Mouse (Mus musculus) layer of hippocampus, postnatal 36 days (tissue): ENCODE data around the gene Bdkrb2. TPM values are rescaled to one million over a fixed set of nuclear protein-coding genes. Genes with fewer than 3 reads are reported as not detected.

ENCODE experiments used
- DNase-seq, 2 experiments: peaks; one replicate each; pipeline ENCODE4 v3.0.0; 2022
- total RNA-seq, 2 experiments: library from RNA; stranded (reverse); gene quantifications; 2 replicates each; pipeline ENCODE4 v1.2.3; 2021

Bdkrb2 gene
- total RNA-seq, 2 experiments from 2014 or later, result 0.20 to 0.35 TPM

DNA sequence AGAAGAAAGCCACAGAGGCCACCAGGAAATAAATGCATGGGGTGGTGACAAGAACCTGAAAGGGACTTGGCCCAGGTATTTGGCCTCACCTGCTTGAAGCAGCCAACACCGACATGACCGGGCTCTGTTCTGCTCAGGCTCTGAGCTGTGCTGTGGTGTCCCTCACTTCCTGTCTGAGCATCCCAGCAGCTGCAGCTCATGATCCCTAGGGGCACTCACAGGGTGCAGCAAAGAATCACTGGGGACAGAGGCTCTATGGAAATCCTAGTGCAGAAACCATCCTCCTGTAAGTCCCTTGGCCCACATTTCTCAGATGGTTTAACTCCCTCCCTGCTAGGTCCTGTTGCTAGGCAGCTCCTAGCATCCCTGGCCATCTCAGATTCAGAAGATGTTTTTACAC lies 15.9 kb upstream of the Bdkrb2 start:
- DNase-seq, result no peak

DNA sequence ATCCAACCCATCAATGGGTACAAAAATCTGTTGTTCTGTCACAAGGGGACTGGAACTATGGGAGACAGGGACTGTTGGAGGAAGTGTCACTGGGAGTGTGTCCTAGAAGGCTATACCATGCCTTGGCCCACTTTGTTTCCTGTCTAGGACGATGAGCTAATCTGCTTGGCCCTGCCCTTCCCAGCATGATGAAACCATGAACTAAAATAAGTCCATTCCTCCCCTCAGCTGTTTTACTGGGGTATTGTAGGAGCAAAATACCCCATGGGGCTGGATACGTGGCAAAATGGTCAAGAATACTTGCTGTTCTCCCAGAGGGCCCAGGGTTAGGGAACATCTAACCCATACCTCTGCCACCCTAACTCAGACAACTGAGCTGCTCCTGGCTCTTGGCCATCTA lies 15.0 kb upstream of the Bdkrb2 start:
- no peak for DNase-seq

DNA sequence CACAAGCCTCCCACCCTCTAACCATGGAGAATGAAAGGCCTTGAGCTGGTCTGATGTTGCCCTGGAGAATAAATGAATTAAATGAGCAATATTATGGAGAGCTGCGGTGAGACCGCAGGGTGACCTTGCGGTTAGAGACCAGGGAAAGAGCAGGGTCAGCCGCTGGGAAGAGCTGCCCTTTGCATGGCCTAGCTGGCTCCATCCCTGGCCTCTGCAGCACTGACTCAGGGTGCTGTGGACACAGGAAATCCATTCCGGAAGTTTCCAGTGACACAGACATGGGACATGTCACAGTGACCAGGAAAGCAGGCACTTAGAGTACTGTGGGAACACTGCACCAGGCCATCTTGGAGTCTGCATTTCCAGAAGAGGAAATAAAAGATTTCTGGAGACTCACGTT lies 14.1 kb upstream of the Bdkrb2 start:
- no peak for DNase-seq

DNA sequence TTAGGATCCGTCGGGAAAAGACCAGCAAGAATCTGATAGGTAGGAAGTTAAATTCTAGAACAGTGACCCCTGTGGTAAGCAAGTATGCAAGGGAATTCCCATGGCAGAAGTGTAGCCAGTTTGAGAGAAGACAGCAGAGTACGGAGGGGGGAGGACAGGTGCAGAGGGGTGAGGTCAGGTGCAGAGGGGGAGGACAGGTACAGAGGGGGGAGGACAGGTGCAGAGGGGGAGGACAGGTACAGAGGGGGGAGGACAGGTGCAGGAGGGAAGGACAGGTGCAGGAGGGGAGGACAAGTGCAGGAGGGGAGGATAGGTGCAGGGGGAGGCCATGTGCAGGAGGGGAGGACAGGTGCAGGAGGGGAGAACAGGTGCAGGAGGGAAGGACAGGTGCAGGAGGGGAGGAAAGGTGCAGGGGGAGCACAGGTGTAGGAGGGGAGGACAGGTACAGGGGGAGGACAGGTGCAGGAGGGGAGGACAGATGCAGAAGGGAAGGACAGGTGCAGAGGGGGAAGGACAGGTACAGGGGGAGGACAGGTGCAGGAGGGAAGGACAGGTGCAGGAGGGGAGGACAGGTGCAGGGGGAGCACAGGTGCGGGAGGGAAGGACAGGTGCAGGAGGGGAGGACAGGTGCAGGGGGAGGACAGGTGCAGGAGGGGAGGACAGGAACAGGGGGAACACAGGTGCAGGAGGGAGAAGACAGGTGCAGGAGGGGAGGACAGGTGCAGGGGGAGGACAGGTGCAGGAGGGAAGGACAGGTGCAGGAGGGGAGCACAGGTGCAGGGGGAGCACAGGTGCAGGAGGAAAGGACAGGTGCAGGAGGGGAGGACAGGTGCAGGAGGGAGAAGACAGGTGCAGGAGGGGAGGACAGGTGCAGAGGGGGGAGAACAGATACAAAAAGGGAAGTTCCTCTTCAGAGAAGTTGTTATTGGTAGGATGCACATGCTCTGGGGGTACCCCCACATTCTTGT lies 12.9 kb upstream of the Bdkrb2 start:
- no peak for DNase-seq

DNA sequence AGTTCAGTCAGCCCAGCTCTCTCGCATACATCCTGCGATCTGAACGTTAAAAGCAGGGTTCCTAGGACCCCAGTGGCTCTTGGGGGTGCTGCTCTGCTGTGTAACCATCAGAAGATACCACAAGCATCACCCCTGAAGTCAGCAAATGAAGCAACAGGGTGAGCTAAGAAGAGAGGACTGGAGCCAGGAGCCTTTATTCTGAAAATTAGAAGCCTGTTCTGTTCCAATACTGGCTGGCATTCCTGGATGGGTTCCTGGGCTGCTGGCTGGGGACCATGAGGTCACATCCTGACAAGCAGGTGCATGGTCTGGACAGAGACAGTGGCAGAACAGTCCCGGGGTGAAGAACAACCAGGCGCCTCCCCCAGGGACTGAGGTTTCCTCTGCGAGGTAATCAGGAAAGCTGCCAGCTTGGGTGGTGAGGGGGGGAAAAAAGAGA lies 11.5 kb upstream of the Bdkrb2 start:
- no peak for DNase-seq

DNA sequence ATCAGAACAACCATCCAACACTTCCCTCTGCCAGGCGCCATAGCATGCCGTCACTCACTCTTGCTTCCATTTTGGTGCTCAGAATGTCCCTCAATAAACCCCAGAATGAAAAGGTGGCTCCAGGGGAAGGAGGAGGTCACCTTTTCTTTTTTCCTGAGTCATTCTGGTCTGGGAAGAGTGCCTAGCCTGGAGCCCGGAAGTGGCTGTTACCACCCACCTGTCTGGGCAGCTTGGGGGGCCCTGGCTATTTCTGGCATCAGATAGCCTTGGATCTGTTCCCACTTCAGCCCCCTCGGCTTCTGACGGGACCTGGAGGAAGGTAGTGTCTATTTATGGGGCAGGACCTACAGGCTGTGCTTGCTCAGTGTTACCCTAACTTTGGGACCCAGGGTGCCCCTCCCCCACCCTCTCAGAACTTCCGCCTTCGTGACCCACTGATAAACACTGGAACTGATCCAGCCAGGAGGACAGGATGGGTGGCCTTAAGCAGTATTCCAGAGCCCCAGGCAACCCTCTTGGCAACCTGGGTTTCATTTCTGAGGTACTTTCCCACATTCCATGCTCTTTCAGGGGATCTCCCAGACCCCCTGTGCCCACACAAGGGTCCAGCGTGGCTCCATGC lies 8.8 kb upstream of the Bdkrb2 start:
- no peak for DNase-seq

DNA sequence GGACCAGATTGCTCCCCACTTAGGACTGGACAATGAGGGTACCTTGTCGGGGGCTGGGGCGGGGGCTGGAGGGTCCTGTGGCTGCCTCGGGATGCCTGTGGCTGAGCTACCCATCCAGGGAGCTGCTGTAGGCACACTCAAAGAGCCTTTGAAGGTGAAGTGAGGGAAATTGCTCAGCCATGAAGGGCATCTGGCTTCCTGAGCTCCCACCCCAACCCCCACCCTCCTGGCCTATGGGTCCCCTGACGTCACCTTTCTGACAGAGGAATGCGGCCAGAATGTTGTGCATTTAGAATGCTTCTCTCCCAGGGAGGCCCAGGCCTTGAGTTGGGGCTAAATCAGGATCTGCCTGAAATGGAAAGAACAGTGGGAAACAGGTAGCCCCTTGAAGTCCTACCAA lies 7.9 kb upstream of the Bdkrb2 start:
- no peak for DNase-seq

DNA sequence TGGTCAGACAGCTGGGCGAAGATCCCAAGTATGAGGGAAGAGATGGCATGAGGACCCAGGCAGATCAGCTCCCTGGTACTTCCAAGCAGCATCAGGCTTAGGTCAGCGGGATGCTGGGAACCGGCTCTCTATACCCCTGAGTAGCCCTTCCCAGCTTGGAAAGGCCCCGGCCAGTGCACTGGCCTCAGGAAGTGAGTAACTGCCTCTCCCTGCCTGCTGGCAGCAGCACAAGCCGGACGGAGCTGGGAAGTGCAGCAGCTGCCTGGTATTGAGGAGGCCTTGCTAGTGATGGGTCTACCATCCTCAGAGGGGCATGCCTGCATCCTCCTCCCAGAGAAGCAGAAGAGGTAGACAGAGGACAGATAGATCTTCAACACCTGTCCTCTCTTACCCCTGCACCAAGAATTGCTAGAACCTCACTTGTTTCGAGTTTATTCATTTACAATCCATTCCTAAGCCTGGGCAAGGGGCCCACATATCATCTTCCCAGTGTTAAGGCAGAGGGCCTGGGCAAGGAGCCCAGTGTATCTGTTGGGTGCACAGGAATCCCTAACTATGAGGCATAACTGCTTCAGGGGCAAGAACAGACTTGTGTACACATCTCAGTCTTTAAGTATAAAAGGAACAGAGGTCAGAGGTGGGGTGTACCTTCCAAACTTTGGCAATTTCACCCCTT lies 5.6 kb upstream of the Bdkrb2 start:
- DNase-seq, result no peak

DNA sequence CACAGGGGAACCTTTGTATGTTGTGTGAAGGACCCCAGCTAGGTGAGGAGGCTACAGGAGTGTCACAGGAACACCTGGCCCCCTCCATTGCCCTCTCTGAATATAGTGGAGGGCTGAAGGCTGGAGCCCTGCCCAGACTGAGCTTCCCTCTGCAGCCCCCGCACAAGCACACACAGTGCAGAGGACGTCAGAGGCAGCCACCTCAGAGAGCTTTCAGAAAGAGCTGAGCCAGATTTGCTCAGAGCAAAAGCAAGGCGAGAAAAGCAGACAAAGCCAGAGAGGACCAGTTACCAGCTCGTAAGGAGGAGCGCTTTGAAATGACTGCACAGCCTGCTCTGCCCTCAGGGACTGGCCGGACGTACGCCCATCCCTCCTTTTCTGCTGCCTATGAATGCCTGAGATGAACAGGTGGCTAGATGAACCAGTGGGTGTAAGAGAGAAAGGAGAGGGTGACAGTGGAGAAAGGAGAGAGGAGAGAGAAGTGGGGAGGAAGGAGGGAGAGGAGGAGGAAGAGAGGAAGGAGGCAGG lies 2.0 kb upstream of the Bdkrb2 start:
- no peak for DNase-seq

DNA sequence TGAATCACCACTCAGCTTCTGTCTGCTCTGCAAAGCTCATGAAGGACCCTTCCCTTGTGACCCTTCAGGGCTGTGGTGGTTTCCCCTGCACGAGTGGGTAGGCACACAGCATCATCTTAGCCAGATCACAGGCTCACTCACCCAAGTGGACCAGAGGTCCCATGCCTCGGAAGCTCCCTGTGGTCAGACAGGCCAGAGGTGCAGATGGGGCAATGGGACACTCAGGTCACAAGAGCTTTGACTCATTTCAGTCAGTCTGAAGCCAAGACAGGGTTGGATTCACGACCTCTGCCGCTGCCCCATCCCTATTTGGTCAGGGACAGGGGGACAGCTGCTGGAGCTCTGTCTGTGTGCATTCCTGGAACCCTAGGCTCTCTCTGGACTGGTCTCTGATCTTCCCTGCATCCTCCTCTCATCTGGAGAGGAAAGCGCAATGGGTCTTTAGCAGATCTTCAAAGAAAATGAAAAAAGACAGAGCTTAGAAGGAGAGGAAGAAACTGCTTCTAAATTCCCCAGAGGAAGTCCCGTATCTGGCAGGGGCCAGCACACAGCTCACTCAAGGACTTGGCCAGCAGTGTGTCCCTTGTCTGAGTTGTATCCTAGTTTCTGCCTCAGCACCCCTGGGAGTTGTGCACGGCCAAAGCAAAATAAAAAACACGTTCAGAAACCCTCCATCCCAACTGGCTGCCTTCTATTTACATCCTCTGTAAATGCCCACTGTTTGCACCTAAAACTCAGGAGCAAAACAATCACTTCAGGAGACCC lies 788 bp upstream of the Bdkrb2 start:
- DNase-seq, result no peak

DNA sequence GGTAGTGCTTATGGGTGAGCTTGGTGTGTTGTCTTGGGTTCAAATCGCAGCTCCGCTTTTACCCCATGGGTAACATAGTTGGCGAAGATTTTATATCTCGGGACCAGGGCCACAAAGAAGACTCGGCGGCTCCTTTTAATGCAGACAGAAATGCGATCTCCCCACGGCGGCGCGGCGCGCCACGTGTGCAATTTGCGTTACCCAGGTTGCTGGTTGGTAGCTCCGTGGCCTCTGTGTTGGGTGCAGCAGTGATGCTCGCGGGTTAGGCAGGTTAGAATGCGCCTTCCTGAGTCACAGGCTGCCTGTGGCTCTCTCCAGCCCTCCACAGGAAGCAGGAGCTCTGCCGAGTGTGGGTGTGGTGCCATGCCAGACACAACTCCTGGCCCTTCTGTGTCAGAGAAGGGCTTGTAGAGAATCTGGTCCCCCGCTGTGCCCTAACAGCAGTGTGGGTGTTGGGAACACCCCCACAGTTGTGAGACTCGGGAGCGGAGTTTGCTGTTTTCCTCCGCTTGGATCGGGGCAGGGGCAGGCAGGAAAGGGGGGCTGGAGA lies 775 bp downstream of the Bdkrb2 start:
- no peak for DNase-seq

DNA sequence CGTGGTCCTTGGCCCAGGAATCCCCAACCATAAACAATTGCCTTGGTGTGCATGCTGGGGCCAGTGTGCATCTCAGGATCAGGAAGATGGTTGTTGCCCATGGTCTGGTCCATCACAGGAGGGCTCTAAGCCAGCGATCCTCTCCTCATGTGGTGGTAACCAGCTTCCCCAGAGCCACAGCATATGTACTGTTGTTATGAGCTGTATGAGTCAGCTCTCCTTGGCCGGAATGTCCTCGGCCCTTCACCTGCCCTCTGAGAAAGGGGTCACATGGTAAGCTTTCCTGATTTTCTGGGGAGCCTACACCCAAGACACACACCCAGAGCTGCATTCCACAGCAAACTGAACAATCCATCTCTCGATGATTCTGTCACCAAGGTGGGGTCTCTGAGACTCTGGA lies 2.2 kb downstream of the Bdkrb2 start:
- DNase-seq, result no peak

DNA sequence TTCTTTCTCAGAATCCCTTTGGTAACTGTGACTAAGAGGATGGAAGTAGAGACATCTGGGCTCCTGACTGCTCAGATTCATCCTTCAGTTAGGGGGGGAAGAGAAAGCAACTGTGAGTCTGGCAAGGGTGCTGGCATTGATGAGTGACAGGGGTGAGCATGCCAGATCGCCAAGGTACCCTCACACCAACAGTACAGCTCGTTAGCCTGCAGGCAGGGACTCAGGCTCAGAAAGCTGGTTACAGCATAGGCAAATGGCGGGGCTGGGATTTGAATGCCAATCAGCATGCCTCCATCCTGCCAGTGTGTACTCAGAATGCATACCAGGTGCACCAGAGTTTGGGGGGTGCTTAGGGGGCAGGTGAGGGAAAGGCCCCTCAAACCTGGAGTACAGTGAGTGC lies 8.8 kb downstream of the Bdkrb2 start:
- DNase-seq, result no peak

DNA sequence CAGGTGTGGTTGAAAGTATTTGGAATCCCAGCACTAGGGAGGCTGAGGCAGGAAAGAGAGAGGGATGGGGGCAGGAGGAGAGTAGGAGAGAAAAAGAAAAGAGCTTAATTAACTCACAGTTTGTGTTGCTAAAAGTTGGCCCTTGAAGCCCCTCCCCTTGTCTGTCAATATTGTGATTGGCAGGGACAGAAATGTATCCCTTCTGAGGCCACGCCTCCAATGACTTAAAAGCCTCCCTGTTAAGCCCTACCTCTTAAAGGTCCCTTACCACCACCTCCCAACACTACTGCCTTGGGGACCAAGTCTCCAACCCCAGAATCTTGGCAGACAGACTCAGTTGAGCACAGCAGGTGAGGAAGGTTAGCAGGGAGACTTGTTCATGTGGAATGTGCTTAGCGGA lies 9.6 kb downstream of the Bdkrb2 start:
- no peak for DNase-seq

DNA sequence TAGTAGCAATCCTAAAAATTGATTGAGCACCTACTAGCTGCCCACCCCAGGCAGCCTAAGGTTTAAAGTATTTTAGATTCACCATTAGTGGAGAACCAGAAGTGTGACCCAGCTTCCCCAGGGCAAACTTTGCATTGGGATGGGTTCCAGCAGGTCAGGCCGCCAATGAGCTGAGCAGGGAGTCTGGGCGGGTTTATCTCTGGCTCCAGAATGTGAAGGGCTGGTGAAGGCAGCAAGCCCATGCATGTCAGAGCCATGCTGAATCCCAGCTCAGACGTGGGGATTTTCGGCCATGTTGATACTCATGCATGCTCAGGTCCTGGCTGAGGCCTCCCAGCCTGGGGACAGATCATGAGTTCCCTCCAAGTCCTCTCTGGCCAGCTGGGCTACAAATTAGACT lies 11.3 kb downstream of the Bdkrb2 start:
- no peak for DNase-seq

DNA sequence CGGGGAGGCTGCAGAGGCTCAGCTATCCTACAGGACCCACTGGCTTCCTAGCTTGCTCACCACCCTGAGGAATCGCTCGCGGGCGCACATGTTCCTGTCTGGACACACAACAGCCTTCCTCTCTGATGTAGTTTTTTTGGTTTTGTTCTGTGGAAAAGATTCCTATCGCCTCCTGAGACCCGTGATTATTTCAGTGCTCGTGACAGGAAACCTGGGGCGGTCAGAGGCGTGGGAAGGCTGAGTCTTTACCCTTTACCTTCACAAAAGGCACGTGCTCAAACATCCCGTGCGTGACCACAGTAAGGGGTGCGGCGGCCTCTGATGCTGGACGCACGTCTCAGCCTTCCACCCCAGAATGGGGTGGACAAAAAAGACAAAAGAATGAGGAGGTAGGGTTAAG lies 17.5 kb downstream of the Bdkrb2 start:
- no peak for DNase-seq

DNA sequence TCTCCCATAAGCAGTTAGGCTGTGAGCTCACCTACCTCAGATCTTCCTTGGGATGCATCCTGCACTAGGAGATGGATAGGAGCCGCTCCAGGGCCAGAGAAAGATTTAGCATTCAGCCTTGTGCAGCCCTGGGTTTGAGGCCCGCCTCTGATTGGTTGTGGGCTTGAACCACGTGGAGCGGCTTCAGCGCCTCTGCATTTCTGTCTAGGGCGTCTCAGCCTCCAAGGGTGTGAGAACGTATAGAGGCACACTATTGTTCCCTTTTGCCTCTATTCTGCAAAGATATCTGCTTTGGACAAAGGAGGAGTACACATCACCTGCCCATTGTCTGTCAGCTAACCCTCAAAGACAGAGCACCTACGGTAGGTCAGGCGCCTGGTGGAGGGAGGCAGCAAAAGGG lies 19.5 kb downstream of the Bdkrb2 start:
- no peak for DNase-seq

DNA sequence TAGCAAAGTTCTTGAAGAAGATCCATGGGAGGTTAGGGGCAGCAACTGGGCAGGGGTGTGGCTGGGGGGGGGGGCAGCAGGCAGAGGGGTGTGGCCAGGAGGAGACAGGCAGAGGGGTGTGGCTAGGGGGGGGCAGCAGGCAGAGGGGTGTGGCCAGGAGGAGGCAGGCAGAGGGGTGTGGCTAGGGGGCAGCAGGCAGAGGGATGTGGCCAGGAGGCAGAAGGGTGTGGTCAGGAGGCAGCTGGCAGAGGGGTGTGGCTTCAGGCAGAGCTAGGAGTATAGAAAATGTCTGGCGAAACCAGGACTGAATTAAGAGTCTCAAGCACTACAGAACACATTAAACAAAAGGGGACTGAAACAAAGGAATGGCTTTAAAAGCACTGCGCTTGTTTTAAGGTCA lies 20.5 kb downstream of the Bdkrb2 start:
- DNase-seq, result no peak

DNA sequence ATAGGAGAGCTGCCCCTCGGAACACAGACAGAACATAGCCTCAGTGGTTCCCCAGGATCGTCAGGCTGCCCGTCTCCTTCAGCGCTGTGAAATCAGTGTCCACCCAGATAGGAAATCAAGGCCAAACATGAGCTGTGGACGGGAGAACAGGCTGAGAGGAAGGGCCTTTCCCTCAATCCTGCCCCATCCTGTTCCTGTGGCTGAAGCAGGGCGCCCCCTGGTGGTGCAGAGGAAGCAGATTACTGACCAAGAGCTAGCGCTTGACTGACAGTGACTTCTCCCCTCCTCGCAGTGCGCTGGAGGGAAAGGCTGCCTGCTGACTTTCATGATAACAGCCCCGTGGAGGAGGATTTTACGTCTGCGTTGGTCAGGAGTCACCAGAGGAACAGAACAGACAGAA lies 21.8 kb downstream of the Bdkrb2 start:
- DNase-seq, result peak; percentile 56 to 60

DNA sequence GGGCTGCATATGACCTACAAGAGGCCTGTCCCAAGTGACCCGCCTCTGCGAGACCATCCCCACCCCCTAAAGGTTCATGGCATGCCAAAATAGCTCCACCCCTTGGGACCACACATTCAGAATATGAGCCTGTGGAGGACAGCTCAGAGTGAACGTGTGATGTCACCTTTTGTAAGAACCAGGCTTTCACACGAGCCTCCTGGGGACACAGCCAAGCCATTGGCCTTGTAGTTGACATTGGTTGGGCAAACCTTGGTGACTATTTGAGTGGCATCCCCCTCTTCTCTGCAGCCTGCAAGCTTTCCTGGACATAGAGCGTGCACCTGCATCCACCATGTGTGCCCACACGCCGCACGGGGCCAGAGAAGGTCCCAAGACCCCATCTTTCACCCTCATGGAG lies 24.5 kb downstream of the Bdkrb2 start:
- no peak for DNase-seq

DNA sequence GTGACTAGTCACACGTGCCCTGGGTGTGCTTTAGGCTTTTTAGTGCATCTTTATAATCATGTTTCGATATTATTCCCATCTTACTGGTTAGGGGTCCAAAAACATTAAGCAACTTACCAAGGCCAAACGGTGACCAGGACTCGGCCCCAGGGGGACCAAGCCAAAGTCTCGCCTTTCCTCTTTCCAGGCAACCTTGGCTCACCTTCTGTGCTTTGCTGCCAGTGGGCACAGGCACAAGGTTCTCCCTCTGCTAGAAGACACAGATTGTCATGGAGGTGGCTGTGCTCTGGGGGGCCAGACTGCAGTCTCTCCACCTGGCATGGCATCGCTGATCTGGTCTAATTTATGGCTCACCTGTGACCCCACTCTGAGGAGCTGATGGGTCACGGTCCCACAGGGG lies 27.8 kb downstream of the Bdkrb2 start:
- DNase-seq, result no peak

DNA sequence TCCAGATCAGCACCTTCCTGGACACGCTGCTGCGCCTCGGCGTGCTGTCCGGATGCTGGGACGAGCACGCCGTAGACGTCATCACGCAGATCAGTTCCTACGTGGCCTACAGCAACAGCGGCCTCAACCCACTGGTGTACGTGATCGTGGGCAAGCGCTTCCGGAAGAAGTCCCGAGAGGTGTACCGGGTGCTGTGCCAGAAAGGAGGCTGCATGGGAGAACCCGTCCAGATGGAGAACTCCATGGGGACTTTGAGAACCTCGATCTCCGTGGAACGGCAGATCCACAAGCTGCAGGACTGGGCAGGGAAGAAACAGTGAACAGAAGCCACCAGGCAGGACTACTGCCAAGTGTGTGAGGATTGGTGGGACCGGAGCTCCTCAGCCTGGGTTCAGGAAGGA lies 29.3 kb downstream of the Bdkrb2 start:
- DNase-seq, result no peak
